Mouse (Mus musculus) thymus, postnatal 4 days (tissue): ENCODE data around the gene Rere.
"Not testable (repeated sequence)": the region's sequence is repeated elsewhere in the genome, so short reads cannot be mapped to it uniquely, and the experiment has no call there.

ENCODE experiments used
- DNase-seq: peaks from one replicate; pipeline ENCODE4 v3.0.0; 2021

Rere gene

DNA sequence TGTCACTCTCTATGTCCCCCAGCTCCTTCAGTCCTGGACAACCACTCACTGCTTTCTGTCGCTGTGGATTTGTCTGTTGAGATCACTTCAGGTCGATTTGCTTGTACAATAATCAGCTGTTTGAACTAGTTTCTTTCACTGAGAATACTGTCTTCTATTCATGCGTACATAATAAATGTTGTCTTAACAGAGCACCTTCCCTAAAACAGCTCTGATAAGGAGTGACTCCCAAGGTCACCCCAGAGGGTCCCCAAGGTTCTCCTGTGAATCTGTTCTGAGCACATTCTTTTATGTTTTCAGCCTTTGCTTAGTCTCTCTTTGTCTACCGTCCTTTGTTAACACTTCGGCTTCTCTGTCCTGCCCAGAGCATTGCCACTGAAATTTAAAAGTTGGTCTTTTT is 241.0 kb downstream of the Rere start:
- no peak for DNase-seq

GRCm38 (mm10) chr4:150523351-150523750 is 241.9 kb downstream of the Rere start:
- no peak for DNase-seq

- DNase-seq, result no peak
Measured at GRCm38 (mm10) chr4:150526269-150526668, 244.8 kb downstream of the Rere start.

DNA sequence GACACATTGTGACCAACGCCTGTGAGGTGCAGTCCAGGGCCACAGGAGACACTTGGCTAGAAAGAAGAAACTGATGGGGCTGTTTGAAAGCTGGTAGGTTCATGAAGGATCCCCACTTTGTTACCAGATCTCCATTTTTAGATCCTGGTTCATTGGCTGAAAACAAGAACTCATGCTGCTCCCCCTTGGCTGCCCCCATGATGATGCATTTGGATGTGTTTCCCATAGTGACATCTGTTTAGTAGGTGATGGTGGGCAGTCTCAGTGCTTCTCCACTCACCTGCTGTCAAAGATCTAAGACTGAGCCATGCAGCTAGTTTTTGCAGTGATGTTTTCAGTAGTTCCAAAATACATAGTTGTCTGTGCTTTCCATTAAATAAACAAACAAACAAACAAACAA is 247.0 kb downstream of the Rere start:
- no peak for DNase-seq

DNA sequence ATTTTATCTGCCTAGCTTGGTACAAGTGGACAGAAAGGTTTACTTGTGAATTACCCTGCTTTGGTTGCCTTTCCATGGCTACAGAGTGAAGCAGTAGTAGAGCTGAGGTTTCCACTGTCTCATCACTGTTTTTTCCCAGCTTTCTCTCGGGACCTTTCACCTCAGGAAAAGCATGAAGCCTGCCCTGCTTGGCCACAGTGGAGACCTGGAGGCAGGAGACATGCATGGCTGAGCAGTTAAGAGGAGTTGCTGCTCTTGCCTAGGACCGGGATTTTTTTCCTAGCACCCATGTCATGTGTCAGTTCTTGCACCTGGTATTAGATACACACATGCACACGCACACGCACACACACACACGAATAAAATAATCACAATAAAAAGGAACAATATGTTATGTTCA is 247.4 kb downstream of the Rere start:
- no peak for DNase-seq

GRCm38 (mm10) chr4:150531869-150532268 is 250.4 kb downstream of the Rere start:
- no peak for DNase-seq

DNA sequence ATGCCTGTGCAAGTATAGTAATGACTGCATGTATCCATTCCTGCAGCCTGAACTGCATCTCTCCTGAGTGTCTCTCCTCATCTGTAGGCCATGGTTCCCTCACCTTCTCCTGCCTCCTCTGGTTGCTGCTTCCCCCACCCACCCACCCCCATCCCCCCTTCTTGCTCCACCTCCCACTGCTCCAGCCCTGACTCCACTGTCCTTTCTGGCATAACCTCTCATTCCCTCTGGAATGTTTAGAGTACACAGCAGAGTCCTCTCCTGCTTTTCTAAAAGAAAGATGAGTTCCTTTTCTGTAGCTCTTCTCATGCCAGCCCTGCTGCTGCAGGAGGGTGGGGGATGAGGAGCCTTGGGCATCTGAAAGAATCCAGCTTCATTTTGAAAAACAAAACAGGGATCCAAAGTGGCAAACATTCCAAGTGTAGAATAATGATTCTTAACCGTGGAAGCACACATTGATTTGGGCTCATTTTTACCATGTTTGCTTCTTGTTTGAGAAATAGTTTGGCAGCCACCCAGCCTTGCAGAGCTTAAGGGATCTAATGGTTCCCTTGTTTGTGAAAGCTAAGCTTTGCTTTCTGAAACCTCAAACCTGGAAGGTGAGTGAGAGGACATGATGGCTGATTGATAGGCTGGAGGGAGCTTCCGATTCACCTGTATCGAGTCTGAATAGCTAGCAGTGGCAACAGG is 255.5 kb downstream of the Rere start:
- DNase-seq, result no peak

DNA sequence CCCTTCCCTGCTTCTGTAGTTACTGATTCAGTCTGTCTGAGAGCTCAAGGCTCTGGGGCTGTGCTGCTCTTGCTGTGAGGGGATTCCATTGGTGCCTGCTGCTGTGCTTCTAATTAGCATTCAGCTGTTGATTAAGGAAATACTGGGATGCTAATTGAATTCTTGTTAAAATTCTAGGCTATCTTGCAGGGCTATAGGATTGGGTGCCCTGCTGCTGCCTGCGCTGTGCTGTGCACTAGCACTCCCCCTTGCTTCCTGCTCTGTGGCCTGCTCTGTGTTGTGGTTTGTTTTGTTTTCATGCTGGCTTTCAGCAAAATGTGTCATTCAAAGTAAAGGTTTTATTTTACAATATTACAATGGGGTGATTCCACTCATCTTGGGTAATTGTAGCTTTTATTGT is 258.4 kb downstream of the Rere start:
- DNase-seq, result peak; percentile 51

DNA sequence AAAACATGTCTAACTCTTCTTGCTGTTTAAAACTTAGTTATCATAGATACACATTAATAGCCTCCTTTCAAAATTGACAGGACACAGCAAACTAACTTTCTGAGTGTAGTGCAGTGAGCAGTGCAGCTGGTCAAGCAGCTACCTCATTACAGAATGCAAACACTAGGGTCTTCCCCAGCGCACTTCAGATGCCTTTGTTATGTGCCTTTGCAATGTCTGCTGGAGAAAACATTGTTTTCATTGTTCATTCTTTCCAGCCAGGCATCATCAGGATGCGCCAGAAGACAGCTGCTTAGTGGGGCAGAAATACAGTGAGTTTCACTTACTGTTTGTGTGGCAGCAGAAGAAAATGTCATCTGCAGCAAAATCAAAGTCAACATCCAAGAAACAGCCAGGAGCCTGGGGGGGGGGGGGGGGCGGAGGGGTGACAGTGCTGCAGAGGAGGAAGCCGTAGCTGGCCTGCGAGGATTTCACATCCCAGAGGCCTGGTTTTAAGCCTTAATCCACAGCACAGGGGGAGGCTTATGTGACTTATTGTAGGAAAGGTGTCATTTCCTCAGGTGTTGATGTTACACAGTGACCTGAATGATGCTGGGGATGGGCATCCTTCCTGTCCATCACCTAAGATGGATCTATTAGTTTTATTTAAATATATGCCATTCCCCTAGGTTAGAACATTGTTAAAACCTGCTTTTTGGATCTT is 259.1 kb downstream of the Rere start:
- DNase-seq, result no peak

DNA sequence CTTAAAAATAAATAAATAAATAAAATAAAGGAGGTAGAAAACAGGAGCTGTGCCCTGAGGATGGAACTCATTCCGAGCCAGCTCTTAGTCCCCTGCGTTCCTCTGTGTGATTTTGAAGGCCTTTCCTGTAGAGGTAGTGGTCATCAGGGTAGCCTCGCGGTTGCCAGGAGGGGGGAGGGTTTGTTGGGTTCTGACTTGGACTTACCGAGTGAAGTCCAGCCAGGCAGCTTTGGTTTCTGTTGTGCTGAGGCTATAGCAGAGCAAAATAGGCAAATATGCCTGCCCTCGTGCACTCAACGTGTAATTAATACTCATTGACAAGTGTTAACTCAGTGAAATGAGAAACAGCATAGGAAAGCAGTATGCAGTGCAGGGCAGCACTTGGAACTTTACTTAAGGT is 262.8 kb downstream of the Rere start:
- no peak for DNase-seq

DNA sequence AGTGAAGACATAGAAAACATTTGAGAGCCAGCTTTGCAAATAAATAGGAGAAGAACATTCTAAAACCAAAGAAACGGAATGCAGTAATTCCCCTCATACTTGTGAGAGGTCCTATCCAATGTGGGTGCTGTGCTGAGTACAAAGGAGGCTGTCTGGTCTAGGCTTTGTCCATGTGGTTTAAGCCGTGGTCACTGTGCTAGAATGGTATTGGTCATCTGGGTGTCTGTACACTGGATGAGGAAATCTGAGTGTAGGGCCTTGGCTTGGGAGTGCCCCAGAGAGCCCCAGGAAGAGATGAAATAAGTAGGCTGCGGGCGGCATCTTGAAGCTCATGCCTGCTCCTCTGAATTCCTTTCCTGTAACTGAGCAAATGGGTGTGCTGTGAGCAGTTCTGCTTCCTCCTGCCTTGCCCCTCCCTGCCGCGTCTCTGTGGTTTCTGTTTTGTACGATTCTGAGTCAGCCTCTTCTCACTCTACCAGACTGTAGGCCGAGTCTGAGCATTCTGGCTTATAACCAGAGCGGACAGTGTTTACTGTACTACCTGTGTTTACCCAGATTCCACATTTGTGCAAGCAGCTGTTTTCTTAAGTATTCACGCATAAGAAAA is 263.3 kb downstream of the Rere start:
- DNase-seq, result peak; percentile 76

DNA sequence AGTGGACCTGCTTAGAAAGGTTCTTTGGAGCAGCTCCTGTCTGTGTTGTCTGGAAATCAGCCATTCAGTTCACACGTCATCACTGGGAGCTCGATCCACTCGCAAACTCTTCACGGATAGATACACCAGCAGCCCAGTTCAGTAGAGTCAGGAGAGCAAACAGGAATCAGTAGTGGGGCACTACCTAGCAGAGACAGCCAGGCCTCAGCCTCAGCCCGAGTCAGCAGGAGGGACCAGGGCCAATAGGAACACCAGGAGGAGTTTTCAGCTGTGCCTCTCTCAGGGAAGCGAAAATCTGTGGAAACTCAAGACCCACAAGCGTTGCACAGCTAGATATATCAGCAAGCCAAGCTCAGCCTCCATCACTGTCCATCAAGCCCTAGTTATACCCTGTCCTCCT is 264.3 kb downstream of the Rere start:
- no peak for DNase-seq

DNA sequence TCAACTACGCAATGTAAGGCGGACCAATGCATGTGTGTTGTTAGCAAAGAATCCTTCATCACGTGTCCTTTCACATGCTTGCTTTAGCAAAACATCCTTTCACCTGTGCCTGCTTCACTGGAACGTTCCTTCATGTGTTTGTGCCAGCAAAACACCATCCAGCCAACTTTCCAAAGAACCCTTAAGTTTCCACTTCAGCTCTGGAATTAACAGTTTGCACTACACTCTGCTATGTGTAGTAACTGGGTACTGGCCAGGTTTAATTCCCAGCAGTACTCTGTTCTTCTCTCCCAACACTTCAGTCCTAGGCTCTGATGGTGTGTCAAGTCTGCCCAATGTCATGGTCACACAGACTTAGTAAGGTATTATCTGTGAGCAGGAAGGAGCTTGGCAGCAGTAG is 264.9 kb downstream of the Rere start:
- not testable (repeated sequence) for DNase-seq

- DNase-seq, result no peak
Measured at GRCm38 (mm10) chr4:150549393-150549792, 267.9 kb downstream of the Rere start.

DNA sequence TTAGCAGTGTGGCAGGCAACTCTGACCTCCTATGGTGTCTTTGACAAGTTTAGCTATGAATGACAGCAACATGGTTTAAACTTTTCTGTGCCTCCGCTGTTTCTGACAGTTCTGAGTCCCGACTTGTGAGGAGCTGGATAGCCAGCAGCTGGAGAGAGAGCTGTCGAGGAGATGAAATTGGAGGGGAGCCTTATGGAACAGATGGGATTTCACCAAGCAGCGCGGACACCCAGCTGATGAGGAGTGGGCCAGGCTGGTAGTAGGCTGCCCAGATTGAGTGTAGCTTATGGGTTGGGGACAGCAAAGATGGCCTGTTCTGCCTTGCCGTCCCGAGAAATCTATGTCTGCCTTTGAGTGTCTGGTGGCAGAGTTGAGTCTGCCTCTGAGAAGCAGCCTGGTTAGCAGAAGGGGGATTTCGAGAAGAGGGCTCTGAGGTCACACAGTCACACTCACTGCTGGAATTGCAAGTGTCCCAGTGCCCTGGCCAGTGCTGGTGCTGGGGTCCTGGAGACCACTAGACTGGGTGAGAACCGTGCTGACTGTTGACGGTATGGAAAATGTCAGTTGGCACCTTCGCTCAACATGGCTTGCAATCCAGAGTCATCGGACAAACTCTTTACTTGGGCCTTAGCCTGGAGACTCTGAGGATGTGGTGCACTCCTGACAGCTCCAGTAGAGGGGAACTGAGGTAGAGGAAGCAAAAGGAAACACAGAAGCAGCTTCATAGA is 268.7 kb downstream of the Rere start:
- no peak for DNase-seq

DNA sequence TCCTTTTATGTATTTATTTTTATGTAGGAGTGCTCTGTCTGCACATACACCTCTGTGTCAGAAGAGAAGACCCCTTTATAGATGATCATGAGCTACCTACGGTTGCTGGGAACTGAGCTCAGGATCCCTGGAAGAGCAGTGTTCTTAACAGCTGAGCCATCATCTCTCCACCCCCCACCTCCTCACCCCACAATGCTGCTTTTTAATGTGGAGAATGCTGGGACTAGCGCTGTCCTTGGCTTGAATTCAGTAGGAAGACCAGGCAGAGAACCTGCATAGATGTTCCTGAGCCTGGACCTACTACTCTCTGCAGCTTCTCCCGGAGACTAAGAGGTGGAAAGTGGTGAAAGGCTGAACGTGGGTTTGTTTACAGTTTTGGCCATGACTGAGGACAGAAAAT is 269.9 kb downstream of the Rere start:
- no peak for DNase-seq

DNA sequence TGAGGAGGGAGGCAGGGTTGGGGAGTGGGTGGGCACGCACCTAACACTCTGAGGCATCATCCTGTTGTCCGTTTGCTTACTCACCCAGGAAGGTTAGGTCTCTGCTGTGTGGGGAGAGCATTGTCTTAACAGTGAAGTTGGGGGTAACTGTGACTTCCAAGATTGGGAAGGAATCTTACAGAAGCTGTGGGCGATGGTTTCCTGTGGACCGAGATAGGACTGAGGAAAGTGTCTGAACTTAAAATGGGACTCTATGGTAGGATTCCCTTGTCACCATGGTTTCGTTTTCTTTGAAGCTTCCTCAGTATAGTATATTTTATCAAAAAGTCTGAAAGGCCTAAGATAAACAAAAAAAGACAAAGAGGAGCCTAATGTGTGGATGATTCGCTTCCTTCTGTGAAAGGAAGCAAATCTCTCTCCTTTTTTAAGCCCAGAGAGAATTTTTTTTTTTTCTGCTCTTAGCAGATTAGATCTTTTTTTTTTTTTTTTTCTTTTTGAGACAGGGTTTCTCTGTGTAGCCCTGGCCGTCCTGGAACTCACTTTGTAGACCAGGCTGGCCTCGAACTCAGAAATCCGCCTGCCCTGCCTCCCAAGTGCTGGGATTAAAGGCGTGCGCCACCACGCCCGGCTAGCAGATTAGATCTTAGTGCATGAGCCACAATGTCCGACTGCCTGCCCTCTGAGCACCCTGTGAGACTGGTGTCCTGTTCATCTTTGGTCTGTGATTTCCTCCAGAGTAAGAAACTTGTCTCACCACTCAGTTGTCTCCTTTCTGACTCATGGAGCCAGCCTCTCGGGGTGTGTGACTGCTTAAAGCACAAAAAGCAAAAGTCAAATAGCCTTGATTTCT is 271.5 kb downstream of the Rere start:
- no peak for DNase-seq

- DNase-seq, result peak; percentile 25
Measured at GRCm38 (mm10) chr4:150555783-150556182, 274.3 kb downstream of the Rere start.

DNA sequence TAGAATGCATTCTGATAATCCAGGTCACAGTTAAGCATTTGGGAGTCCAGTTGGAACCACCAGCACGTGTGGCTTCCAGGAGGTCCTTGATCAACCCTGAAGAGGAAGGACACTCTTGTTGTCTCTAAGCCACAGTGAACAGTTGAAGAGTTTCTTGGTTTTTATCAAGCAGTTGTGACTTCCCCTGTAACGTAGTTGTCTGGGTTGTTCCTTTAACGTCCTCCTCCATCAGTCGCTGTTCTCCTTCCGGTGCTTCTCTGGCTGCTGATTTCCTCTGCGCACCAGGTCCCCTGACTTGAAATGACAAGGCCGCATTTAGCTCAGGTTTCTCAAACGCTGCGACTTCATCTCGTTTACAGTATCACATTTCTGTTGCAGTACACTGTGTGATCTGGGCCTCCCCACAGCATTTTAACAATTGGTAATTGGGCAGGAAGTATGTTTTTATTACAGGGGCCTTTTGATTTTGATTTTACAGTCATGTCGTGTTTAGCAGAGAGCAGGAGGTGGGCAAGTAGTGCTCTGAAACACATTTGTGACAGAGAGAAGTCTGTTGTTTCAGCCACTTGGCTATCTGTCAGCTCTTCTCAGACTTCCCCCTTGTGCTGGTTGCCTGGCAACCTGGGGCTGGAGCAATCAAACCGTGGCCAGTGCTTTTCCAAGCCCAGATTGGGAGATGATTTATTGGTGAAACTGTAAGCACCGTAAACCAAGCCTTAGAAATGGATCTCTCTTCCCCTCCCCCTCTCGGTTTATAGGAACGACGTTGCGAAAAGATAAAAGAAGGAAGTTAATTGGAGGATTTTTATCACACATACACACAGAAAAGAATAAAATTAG is 275.2 kb downstream of the Rere start:
- peak; percentile 63 for DNase-seq

GRCm38 (mm10) chr4:150557289-150557688 is 275.8 kb downstream of the Rere start:
- not testable (repeated sequence) for DNase-seq

DNA sequence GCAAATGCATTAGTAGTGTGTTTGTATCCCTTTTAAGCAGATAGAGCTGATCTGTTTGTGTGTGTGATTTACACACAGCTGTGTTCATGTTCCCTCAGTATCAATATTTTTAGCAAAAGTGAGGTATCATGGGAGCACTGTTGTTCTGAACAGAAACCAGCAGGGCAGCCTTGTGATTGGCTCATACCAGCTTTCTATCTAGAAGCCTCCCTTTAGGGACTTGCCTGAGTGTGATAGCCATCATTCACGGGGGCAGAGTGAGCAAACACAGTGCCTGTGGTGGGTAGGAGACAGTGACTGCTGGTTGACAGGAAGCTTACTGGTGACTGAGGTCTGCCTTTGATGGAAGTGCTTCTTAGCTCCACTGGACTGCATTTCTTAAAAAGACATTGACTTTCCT is 276.5 kb downstream of the Rere start:
- peak; percentile 51 for DNase-seq

- no peak for DNase-seq
Measured at GRCm38 (mm10) chr4:150559514-150559913, 278.1 kb downstream of the Rere start.
